Mouse (Mus musculus) kidney, postnatal 25 days (tissue): ENCODE data around the gene Atat1.

Experiments used
- DNase-seq, 2 experiments: peaks; one replicate each; pipeline ENCODE4 v3.0.0; 2021; ENCODE audit warnings: mixed read lengths in 2 of 2

The Atat1 gene

DNA sequence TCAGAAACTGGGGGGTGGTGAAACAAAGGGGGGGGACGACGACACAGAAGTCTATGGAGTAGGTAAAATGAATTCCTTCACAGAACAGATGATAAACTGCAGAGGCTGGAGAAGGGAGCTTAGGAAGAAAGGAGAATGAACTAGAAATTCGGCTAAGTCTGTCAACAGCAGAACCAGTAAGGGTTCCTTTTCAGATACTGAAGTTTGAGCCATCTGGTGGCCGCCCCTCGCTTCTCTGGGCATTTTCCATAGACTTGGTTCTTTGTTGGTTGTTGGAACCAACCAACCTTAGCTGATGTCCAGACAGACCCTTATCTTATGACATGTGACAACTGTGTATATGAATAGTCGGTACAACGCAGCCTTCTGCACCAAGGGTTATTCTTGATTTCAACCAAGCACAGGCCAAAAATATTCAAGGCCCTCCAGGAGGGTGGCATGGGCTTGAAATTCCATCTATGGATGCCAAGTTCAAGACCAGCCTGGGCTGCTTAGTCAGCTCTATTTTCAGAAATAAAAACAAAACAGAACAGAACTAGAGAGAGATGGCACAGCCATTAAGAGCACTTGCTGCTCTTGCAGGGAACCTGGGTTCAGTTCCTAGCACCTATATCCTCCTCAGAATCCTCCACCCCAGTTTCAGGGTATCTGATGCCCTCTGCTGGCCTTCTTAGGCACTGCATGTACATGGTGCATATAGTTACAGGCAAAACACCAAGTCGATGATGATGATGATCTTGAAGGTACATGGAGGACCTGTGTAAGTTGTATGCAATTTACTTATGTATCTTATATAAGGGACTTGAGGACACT, 38.8 kb downstream of the Atat1 start:
- DNase-seq = peak in 1 of 2 experiments; percentile 41

- DNase-seq = peak; percentile 69 to 89
Observed at GRCm38 (mm10) chr17:35870151-35870883, 39.6 kb downstream of the Atat1 start.

DNA sequence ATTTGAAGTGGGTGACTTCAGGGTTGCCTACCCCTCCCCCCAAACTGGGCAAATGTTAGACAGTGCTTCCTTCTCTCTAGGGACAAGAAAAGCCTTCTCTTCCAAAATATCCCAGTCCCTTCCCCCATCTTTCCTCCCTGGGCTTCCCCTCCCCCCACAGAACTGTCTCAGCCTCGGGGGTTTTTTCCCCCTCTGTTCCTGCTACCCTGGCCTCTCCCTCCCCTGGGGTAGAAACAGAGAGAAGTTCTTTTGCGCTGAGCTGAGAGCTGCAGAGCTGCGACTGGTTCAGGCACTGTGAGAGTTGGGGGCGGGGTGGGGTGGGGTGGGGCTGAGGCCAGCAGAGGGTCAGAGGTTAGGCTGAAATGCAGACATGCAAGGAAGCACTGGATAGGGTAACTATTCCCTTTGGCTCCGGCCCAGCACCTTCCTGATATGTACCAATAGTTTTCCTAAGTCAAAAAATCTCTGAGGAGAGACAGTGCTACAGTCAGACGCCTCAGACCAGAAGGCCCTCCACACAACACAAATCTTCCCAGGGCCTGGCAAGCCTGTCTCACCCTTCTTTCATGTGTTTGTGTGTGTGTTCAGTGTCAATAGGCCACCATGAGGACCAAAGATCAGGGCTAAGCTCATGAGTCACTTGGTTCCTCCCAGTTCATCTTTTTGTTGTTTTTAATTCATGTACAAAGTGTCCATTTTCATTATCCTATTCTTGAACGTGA, 40.4 kb downstream of the Atat1 start:
- DNase-seq = peak; percentile 70 to 76

GRCm38 (mm10) chr17:35868961-35869345, 40.9 kb downstream of the Atat1 start:
- DNase-seq = no peak

DNA sequence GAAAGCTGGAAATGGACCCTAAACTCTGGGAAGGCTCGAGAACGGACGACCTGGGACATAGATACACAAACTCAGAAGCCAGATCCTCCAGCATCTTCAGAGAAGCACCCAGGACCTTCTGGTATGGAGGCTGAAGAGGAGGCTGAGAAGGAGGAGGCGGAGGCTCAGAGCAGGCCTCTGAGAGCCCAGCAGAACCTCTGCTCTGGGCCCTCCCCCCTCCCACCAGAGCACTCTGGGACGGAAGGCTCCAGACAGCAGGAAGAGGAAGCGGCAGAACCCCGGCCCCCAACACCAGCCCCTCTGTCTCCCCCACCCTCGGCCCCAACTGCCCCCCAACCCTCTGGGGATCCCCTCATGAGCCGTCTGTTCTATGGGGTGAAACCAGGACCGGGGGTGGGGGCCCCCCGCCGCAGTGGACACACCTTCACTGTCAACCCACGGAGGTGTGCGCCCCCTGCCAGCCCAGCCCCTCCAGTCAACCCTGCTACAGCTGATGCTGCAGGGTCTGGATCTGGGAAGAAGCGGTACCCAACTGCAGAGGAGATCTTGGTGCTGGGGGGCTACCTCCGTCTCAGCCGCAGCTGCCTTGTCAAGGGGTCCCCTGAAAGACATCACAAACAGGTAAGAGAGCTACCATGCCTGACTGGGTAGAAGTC, 41.6 kb downstream of the Atat1 start:
- peak; percentile 43 to 68 for DNase-seq

GRCm38 (mm10) chr17:35866911-35867890, 42.7 kb downstream of the Atat1 start:
- DNase-seq = peak; percentile 57 to 69

DNA sequence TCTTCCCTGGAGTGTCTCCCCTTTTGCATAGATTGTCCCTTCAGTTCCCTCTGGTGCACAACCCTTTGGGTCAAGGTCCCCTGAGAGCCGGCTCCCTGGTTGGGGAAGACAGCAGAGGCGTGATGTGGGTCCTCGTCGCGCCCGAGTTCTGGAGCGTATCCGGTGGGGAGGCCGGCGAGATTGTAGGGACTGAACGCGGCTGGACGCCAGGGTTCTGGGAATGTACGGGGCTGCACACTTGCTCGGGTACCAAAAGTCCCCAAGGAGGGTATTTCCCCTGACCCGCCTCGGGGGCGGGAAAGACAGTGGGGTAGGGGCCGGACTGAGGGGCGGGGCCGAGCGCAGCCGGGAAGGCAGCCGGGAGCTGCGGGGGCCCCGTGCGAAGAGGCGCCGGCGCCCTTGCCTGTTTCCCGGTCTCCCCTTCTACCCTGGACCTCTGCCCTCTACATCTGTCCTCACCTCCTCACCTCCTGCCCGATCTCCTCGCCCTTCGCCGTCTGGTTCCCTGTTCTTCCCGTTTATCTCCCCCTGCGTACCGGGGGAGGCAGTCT, 43.5 kb downstream of the Atat1 start:
- peak; percentile 59 to 84 for DNase-seq

DNA sequence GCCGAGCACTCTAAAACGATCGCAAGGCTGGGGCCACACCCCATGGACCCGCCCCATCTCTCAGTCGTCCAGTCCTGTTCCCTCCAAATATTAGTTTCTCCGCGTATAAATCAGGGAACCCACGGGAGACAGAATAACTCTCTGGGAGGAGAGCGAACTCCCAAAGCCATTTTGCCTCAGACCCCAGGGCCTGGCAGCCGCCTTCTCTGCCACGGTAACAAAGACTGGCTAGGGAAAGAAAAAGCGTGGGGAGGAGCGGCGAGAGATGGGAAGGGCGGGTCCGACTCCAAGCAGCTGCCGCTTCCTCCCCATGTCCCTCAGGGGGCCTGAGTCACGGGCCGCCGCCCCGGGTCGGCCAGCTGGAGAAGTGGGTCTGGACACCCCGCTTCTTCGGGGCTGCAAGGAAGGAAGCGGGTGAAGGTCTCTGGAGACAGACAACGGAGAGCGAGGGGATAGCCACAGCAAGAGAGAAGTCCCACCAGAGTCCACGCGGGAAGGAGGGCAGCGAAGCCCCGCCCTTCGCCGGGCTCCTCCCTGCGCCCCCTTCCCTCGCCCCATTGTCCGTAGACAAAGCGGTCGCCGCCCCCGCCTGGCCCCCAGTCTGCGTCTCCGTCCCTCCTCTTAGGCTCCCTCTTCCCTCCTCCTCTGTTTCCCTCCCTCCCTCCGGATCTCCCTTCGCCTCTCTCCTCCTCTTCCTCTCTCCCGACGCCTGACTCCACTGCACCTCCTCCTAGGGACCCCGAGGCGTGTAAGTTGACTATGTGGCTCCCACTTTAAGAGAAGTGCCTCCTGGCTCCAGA, 44.2 kb downstream of the Atat1 start, which contains the start of gene Ppp1r18:
TSS of gene Ppp1r18 (plus strand) at position 113 of the 800 bp plus-strand sequence.
- peak; percentile 62 to 83 for DNase-seq

GRCm38 (mm10) chr17:35864832-35865353, 45.0 kb downstream of the Atat1 start:
- no peak for DNase-seq

DNA sequence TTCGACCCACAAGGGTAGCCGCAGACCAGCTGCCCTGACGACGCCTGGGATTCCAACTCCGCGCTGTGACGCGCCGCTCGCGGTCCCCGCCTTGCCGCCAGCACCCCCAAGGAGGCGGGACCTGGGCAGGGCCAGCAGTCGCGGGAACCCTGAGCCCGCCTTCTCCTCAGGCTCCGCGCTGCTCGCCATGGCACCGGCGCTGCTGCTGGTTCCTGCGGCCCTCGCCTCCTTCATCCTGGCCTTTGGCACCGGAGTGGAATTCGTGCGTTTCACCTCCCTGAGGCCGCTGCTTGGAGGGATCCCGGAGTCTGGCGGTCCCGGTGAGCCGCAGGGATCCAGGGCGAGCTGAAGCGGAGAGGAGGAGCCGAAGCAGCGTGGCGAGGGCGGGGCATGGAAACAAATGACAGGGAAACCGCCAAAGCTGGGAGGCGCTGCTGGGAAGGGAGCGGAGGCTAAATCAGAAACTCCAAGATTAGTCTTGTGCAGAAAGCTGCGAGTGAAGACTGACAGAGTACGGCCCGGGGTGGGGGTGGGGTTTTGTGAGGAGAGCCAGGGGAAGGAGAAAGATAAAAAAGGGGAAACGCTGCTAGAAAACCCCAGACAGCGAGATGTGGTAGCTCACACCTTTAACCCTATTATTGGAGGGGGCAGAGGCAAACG, 48.5 kb downstream of the Atat1 start, which contains the start of gene Nrm:
TSS of gene Nrm (plus strand) at position 121 of the 660 bp plus-strand sequence.
- peak; percentile 92 to 94 for DNase-seq

DNA sequence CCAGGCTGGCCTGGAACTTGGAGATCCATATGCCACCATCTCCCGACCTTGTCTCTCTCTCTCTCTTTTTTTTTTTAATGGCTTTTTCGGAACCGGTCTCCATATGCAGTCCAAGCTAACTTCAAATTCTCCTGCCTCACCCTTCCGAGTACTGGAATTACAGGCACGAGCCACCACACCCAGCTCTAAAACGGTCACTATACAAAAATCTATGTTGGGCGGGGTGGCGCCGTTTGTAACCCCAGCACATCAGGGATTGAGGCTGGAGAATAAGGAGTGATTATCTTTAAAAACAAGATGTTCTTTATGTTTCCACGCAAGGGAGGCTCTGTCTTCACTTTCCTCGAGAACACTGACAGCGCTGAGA, 49.1 kb downstream of the Atat1 start:
- no peak for DNase-seq

DNA sequence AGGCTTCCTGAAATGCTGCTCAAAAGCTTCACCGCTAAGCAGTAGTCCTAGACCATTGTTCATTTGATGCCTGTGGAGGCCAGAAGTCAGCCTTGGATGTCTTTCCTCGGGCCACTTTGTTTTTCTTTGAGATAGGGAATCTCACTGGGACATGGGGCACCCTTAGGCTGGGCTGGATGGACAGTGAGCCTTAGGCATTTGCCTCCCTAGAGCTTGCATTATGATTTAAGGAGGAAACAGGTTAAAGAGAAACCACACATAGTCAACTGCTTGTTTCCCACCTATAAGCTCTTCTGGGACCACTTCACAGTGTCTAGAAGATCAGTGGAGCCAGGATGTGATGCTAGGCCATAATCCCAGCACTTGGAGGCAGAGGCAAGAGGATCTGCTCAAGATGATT, 50.0 kb downstream of the Atat1 start:
- DNase-seq = peak in 1 of 2 experiments; percentile 6

- no peak for DNase-seq
Observed at GRCm38 (mm10) chr17:35859371-35859770, 50.5 kb downstream of the Atat1 start.

GRCm38 (mm10) chr17:35850974-35851373, 58.9 kb downstream of the Atat1 start:
- DNase-seq = no peak

DNA sequence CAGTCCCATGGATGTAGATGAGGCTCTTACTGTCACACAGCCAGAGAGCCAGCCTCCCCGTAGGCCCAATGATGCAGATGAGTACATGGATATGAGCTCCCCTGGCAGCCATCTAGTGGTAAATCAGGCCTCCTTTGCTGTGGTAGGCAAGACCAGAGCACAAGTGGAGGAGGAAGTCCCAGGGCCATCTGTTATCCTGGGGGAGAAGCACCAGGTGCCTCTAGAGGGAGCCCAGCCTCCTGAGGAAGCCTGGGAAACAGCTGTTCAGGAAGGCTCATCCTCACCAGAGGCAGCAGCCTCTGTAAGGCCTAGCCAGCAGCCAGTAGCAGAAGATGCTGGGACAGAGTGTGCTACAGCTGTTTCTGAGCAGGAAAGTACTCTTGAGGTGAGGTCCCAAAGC, 61.8 kb downstream of the Atat1 start:
- DNase-seq = peak; percentile 34 to 53
